8 mouse cellular contexts compared by ENCODE assay signal in genomic region chr12:111166681-111167289, GRCm38 (mm10). TPM values are rescaled to one million over a fixed set of nuclear protein-coding genes. Genes with fewer than 3 reads are reported as not detected.
DNase-seq lines count a peak whose midpoint lies in the region; ATAC-seq and TF ChIP-seq lines count a peak whose summit lies in the region.

No protein-coding gene starts in this region.

- H3K27ac ChIP-seq in layer of hippocampus, adult 2 months = peak overlapping the region; percentile 85
- peak overlapping the region; percentile 85 for H3K27ac ChIP-seq in embryonic facial prominence, embryonic 14.5 days (replicated peaks; ENCODE audit: low read depth, low read length)
- H3K27ac ChIP-seq in hindbrain, embryonic 14.5 days = peak overlapping the region; percentile 84
- peak overlapping the region; percentile 68 for H3K27ac ChIP-seq in liver, embryonic 15.5 days (replicated peaks)

- under 1% methylated on average over 34 of the region's 48 CpGs for WGBS in embryonic facial prominence, embryonic 14.5 days
- WGBS in hindbrain, embryonic 14.5 days = under 1% methylated on average over 45 of the region's 48 CpGs
- under 1% methylated on average over 48 of the region's 48 CpGs for WGBS in liver, embryonic 15.5 days (ENCODE audit: insufficient replicate concordance)

- peaks cover 14% of the 10 kb centered on the region for H3K4me1 ChIP-seq in embryonic facial prominence, embryonic 14.5 days (ENCODE audit: control insufficient read depth, insufficient read depth, low read length)
- H3K4me1 ChIP-seq in hindbrain, embryonic 14.5 days (replicated peaks; ENCODE audit: control insufficient read depth, insufficient read depth, low read length) = peaks cover 51% of the 10 kb centered on the region
- H3K4me1 ChIP-seq in liver, embryonic 15.5 days (replicated peaks) = peaks cover 54% of the 10 kb centered on the region

- peak overlapping the region; percentile 89 for H3K9ac ChIP-seq in embryonic facial prominence, embryonic 14.5 days (ENCODE audit: low read depth, low read length)
- peak overlapping the region; percentile 78 for H3K9ac ChIP-seq in hindbrain, embryonic 14.5 days
- peak overlapping the region; percentile 60 for H3K9ac ChIP-seq in liver, embryonic 15.5 days

- DNase-seq in layer of hippocampus, adult 2 months (ENCODE audit: low spot score in 2 of 2) = no peak
- DNase-seq in layer of hippocampus, adult 8-10 months (ENCODE audit: low spot score in 2 of 2) = no peak
- peak; percentile 51 for DNase-seq in ZHBTc4 (ENCODE audit: low read depth, low spot score)
- no peak for DNase-seq in embryonic facial prominence, embryonic 14.5 days (ENCODE audit: low spot score)
- DNase-seq in hindbrain, embryonic 14.5 days (ENCODE audit: low spot score) = peak; percentile 36
- DNase-seq in retina, postnatal 1 day = peak; percentile 32

- TF ChIP-seq CTCF in layer of hippocampus, adult 2 months (conservative IDR thresholded peaks at IDR 0.05) = no peak

- H3K4me2 ChIP-seq in embryonic facial prominence, embryonic 14.5 days (ENCODE audit: low read depth, low read length) = peak overlapping the region; percentile 92
- H3K4me2 ChIP-seq in hindbrain, embryonic 14.5 days (replicated peaks) = peak overlapping the region; percentile 82
- peak overlapping the region; percentile 86 for H3K4me2 ChIP-seq in liver, embryonic 15.5 days

- H3K36me3 ChIP-seq in embryonic facial prominence, embryonic 14.5 days (ENCODE audit: control insufficient read depth, insufficient read depth, low read length) = no peaks in the 10 kb centered on the region
- H3K36me3 ChIP-seq in hindbrain, embryonic 14.5 days (replicated peaks; ENCODE audit: control insufficient read depth, insufficient read depth) = no peaks in the 10 kb centered on the region
- no peaks in the 10 kb centered on the region for H3K36me3 ChIP-seq in liver, embryonic 15.5 days (replicated peaks)

- H3K27me3 ChIP-seq in embryonic facial prominence, embryonic 14.5 days (replicated peaks; ENCODE audit: control insufficient read depth, insufficient read depth, low read length) = no peaks in the 10 kb centered on the region
- H3K27me3 ChIP-seq in hindbrain, embryonic 14.5 days (ENCODE audit: control insufficient read depth, insufficient read depth, low read length) = no peaks in the 10 kb centered on the region
- H3K27me3 ChIP-seq in liver, embryonic 15.5 days = peaks cover 8% of the 10 kb centered on the region; the same call in 1 of the 2 replicates

- peak; percentile 6; the same call in 1 of the 2 replicates for ATAC-seq in embryonic facial prominence, embryonic 14.5 days (ENCODE audit: low read depth)
- ATAC-seq in hindbrain, embryonic 14.5 days (ENCODE audit: low FRiP score) = no peak
- peak; percentile 38 for ATAC-seq in liver, embryonic 15.5 days (ENCODE audit: insufficient read depth)
- ATAC-seq in activated CD4-positive, CD25-positive, alpha-beta regulatory T cell, adult 4 months = no peak

- H3K4me3 ChIP-seq in layer of hippocampus, adult 2 months = peak overlapping the region; percentile 66
- peak overlapping the region; percentile 87 for H3K4me3 ChIP-seq in embryonic facial prominence, embryonic 14.5 days (ENCODE audit: low read depth, low read length)
- peak overlapping the region; percentile 77 for H3K4me3 ChIP-seq in hindbrain, embryonic 14.5 days (replicated peaks; ENCODE audit: low read length)
- H3K4me3 ChIP-seq in liver, embryonic 15.5 days (replicated peaks) = peak overlapping the region; percentile 70

- no peaks in the 10 kb centered on the region for H3K9me3 ChIP-seq in embryonic facial prominence, embryonic 14.5 days (ENCODE audit: control insufficient read depth, low read length)
- H3K9me3 ChIP-seq in hindbrain, embryonic 14.5 days (ENCODE audit: control insufficient read depth, low read length) = no peaks in the 10 kb centered on the region
- no peaks in the 10 kb centered on the region for H3K9me3 ChIP-seq in liver, embryonic 15.5 days (replicated peaks)

RNA-seq across cellular contexts. Expression of gene Traf3, which starts 0.6 kb away (rescaled TPM):
- total RNA-seq in layer of hippocampus, adult 2 months (2021) = 10 to 100 TPM; 58.2 to 64.1 TPM
- total RNA-seq in layer of hippocampus, adult 8-10 months (2022) = 10 to 100 TPM; 48.0 to 54.3 (median 53.3) TPM
- 12.5 and 13.4 TPM in 2 replicates for polyA plus RNA-seq in embryonic facial prominence, embryonic 14.5 days (2014; fragmentation: Nextera tagmentation; extraction: Ambion mirVana)
- polyA plus RNA-seq in hindbrain, embryonic 14.5 days (2014; fragmentation: Nextera tagmentation; extraction: Ambion mirVana) = 20.9 and 22.5 TPM in 2 replicates
- 2.2 and 2.3 TPM in 2 replicates for polyA plus RNA-seq in liver, embryonic 15.5 days (2015; fragmentation: Nextera tagmentation; extraction: Ambion mirVana)
- polyA plus RNA-seq in activated CD4-positive, CD25-positive, alpha-beta regulatory T cell, adult 4 months (2017; shearing (Covaris generic)) = 10 to 100 TPM; 14.4 to 15.5 TPM

RNA-seq across cellular contexts. Expression of gene 4930595D18Rik, which starts 17.5 kb away (rescaled TPM):
- total RNA-seq in layer of hippocampus, adult 2 months (2021) = not detected
- total RNA-seq in layer of hippocampus, adult 8-10 months (2022) = not detected
- polyA plus RNA-seq in embryonic facial prominence, embryonic 14.5 days (2014; fragmentation: Nextera tagmentation; extraction: Ambion mirVana) = not detected in 2 replicates
- not detected in 2 replicates for polyA plus RNA-seq in hindbrain, embryonic 14.5 days (2014; fragmentation: Nextera tagmentation; extraction: Ambion mirVana)
- not detected in 2 replicates for polyA plus RNA-seq in liver, embryonic 15.5 days (2015; fragmentation: Nextera tagmentation; extraction: Ambion mirVana)
- polyA plus RNA-seq in activated CD4-positive, CD25-positive, alpha-beta regulatory T cell, adult 4 months (2017; shearing (Covaris generic)) = 1 to 10 TPM in 1 of 2 experiments, not detected in 1; 2.8 TPM

Comparison
In these comparisons a context has a peak if more than half of its experiments do, and no peak if none do; other contexts are left out.
1. DNase-seq: peak in ZHBTc4 (single experiment), hindbrain, embryonic 14.5 days (single experiment) and retina, postnatal 1 day (single experiment); none in layer of hippocampus, adult 2 months (0 of 2), layer of hippocampus, adult 8-10 months (0 of 2) and embryonic facial prominence, embryonic 14.5 days (single experiment).
2. ATAC-seq: peak in embryonic facial prominence, embryonic 14.5 days (single experiment) and liver, embryonic 15.5 days (single experiment); none in hindbrain, embryonic 14.5 days (single experiment) and activated CD4-positive, CD25-positive, alpha-beta regulatory T cell, adult 4 months (single experiment).
3. Peak in every context shown above with its lines, with median percentiles within 50 percentile points of each other: H3K27ac ChIP-seq, H3K4me3 ChIP-seq, H3K4me2 ChIP-seq and H3K9ac ChIP-seq.